Mouse (Mus musculus): Measurements from ENCODE around the gene Hoxa10.

Hoxa10 gene

DNA sequence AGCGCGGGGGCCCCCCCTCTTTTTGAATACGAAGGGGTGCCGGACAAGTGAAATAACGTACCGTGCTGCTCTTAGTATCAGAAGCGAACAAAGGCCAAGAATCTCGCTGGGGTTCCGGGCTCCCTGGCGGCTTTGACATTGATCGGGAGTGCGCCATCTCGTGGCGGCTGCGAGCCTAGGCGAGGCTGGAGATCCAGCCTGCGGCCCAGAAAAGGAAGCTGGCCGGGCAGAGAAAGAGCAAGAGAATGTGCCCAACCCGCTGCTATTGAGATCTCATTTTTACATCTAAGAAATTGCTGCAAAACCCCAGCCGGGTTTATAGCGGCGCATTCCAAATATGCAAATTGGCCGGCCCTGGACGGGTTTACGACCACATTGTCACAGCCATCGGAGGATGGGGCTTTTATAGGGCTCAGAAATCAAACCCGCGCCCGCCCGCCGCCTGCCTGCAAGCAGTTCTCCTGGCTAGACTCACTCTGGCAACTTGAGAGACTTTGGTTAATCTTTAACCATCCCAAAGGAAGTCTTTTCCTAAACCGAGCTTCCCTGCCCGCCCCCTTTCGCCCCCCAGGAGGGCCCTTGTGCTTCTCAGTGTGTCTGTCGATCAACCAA lies at the start of gene Hoxa10:
TSS of gene Hoxa10 (minus strand) at position 466 of the 612 bp plus-strand sequence.
- no peak for DNase-seq (ENCODE audit: low spot score in 2 of 2)

DNA sequence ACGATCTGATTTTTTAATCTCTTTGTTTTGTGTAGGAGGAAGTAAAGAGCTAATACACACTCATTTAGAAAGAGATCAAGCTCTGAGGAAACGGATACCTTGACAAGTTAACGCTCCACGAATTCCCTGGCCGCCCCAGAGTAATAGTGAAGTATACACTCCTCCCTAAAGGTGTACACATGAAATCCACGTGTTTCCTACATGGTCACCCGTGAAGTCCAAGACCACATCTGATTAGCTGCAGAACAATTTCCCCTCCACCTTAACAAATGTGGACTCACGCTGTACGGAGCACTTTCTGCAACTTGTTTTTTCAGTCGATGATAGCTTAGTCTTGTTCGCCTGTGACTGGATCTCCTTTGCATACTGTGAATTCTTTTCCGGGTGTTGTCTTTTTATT lies 49.5 kb upstream of the Hoxa10 start:
- no peak for DNase-seq (ENCODE audit: low spot score in 2 of 2)

DNA sequence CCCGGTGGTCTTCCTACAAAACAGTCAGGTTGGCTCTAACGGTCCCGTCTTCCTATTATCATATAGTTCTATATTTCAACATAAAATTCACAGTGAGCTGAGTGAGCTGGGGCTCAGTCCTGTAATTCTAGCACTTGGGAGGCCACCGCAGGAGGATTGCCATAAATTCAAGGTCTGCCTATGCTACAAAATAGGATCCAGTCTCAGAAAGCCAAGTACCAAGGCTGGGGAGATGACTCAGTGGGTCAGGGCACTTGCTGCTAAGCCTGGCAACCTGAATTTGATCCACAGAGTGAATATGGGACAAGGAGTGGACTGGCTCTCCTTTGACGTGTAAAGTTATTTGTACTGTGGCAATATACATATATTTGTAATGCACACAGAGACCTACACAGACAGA lies 43.2 kb upstream of the Hoxa10 start:
- no peak for DNase-seq (ENCODE audit: low spot score in 2 of 2)

DNA sequence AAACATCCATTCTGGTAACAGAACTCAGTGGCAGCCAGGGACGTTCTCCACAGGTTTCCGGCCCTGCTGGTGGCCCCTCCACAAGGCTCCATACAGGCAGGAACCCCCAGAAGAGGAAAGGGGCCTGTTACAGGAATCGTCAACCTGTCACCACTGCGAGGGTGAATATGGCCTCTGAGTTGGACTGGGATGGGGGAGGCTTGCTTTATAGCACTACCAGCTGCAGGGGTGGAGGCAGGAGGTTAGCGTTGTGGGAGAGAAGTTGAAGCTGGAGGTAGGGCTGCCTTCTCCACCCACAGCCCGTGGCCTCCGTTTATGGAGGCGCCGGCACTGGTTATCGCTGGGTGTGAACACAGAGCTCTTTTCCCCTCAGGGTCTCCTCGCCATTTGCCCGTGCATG lies 40.4 kb upstream of the Hoxa10 start:
- no peak for DNase-seq (ENCODE audit: low spot score in 2 of 2)

DNA sequence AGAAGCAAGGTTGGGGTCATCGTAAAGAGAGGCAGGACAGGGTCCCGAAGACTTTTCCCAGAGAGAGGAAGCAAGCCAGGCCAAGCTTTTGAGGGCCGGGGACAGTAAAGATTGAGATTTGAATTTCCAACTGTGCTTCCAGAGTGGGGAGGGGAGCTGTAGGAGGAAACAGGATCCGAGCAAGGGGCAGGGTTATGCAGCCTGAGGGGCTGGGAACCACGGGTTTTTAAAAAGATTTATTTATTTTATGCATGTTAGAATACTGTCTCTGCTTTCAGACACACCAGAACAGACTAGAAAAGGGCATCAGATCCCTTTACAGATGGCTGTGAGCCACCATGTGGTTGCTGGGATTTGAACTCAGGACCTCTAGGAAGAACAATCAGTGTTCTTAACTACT lies 36.3 kb upstream of the Hoxa10 start:
- no peak for DNase-seq (ENCODE audit: low spot score in 2 of 2)

DNA sequence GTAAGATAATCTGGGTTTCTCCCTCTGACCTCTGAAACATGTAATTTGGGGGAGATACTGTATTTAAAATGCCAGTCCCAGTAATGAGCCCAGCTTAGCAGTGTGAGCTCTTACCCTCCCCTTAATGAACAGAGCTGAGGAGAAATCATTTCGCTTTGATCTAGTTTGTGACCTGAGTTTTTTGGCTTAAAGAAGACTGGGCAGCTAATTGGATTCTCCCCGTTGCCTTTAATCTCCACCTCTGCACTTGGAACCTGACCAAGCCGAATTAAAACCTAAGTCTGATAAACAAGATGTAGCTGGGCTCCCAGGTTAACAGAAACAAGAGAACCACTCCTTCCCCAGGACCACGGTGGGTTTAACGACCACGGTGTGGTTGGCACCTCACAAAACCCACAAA lies 35.7 kb upstream of the Hoxa10 start:
- no peak for DNase-seq (ENCODE audit: low spot score in 2 of 2)

DNA sequence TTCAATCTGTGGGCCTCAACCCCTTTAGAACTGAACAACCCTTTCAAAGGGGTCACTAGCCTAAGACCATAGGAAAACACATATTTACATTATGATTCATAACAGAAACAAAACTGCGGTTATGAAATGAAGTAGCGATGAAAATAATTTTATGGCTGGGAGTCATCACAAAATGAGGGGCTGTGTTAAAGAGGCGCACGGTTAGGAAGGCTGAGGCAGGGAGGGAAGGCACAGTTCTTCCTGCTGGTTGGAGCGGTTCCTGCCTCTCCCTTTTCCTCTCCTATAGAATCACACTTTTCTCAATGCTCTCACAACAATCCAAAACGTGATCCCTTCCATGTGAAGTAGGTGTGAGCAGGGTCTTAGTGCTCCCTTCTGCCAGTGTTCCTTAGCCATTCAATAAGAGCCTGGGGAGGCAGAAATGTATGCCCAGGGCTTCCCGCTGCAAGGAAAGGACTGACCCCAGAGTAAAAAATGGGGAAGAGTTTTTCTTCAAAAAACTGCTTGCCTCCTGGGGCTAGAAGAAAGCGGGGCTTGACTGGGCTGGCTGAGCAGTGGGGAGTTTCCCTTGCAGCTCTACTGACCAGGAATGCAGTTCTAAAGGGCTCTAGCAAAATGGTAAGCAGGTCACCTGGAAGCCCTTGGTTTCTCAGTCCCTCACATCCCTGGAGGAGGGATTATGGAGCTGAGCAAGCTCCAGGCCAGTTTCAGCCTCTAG lies 35.1 kb upstream of the Hoxa10 start:
- DNase-seq (ENCODE audit: low spot score in 2 of 2): no peak

DNA sequence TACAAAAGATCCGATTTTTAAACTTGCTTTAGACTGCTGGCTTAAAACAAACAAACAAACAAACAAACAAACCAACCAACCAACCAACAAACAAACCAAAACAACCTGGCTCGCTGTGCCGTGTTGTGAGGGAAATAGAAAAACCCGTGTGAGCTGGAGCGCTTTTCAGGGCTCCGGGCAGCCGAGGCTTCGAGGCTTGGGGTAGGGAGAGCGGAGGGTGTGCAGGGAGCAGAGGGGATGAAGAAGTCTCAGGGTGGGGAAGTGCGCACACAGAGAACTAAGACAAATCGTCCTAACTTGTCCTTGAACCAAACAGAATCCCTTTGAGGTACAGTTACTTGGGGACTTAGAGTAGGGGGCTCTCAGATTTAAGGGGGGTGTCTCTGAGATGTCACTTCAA lies 33.9 kb upstream of the Hoxa10 start:
- DNase-seq (ENCODE audit: low spot score in 2 of 2): no peak

DNA sequence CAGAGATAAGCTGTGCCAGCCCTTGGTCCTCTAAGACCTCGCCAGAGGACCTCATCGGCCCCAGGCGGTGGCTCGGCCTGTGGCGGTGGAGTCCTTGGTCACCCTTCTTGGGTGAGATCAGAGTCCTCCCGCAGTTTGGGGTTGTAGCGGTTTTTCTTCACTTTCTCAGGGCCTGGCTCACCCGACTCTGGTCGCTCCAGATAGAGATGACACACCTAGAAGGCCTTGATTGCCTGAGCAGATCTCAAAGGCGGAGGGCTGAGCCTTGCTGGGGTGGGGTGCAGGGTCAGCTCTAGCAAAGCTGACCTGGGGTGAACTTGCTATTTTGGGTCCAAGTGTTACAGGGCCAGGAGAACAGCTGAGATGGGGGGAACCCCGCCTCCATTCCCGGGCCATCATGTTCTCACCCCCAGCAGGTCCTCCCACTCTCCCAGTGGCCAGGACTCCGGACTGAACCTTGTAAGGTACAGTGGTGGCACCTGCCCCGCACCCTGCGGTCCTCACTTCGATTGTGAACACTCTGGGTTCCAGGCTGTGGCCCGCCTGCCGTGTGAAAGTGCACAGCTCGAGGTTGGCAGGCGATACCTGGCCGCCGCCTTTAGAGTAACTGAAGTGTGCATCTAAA lies 33.1 kb upstream of the Hoxa10 start:
- no peak for DNase-seq (ENCODE audit: low spot score in 2 of 2)

DNA sequence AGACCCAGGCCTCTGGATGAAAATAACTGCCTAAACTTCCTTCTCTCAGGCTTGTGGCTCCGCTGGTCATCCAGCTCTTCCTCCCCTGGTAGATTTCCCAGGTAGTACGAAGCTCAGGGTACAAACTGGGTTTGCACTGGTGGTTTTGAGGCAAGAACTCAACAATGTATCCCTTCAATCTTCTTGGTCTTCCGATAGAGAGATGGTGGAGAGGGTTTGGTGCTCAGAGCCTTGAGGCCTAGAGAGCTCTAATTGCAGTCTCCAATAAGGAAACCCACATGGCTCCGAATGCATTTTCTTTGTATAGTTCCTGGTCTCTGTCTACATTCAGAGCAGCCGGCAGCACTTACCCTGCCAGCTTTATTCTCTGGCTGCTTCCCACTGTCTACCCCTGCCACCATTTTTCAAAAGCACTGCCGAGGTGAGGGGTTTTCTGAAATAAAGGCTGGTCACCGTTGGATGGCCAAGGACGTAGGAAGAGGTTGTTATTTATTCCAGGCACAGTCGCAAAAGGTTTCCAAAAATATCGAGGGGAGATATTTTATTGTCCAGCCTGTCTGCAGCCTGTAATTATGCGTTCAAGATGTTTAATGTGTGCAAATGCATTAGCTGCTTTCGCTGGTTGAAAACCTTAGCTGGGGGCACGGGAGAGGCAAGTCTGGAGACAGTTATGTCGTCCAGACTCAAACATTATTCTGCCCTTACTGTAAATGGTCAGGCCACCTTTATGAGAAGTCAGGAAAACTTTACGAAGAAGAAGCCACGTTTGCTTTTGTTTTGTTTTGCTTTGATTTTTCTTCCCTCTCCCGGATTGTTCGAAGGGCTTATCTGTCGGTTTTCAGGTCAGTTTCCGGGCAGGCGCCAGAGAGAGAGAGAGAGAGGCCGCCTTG lies 32.4 kb upstream of the Hoxa10 start:
- DNase-seq (ENCODE audit: low spot score in 2 of 2): no peak

DNA sequence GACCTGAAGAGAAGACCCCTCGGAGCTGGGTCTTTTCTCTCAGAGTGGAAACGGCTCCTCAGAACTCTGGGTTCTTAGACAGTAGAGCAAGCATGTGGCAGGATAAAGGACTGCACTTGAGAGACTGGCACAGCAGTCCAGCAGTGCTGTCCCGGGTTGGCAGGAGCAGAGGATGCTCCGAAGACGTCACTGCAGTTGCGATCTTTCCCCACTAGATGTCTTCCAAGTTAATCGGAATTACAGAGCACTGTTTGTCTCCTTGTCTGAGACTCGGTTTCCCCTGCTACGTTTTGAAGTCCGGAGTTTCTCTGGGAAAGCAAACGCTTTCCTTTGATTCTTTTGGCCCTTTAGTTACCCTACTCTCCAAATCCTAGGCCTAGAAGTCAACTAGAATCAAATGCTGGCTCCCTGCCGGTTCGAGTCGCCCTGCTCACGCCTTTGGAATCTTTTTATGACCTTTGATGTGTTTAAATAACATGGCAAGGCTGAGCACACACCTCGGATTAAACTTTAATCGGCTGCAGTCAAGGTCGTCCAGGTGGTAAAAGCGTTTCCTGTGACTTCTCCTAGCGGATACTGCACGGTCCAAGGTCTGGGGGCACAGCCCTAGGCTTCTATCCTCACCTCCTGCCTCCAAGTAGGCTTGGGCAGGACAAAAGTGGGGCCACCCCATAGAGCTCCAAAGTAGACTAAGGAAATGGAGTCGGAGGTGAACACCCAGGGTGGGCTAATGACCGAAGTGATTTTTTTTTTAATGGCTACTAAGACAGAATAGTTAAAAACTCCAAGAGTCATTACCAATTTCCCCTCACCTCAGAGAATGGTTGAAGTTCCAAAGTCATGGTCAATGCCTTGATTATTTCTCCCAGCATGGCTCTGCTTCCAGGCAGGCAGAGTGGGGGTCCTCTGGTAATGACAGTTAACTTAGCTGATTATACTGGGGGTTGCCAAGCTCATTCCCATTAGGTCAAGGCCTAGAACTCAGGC lies 30.1 kb upstream of the Hoxa10 start:
- peak in 1 of 2 experiments; percentile 44 for DNase-seq (ENCODE audit: low spot score in 2 of 2)

DNA sequence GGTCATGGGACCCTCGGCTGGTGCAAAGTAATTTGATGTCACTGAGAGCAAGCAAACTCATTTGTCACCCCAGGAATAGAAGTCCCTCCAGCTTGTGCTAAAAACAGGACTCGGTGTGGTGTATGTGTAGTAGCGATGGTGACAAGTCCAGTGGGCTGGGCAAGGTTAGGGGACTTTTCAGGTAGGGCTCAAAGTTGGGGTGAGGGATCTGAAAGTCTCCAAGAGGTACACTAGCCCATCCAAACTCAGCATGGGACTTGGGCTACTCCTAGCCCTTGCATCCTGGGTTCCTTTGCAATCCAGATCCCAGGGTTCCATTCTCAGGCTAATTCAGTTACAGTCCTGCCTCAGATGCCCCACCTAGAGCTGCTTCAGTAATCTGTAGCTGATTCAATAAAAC lies 28.1 kb upstream of the Hoxa10 start:
- DNase-seq (ENCODE audit: low spot score in 2 of 2): no peak

DNA sequence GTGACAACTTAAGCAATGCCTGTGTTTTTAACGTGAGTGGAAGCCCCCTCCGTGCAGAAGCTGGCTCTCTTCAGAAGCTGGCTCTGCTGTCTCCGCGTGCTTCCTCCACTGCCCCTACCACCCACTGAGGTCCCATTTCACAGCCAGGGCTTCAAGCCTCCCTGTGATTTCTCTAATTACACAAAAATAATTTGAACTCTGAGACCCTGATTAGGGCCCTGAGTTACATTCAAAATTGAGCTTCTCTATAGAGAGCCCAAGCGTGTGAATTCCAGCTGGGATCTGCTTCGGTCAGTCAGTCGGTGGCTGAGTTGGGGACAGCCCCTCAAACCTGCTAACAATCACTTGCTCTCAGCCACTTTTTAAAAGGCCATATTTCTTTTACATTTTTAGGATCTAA lies 27.7 kb upstream of the Hoxa10 start:
- DNase-seq (ENCODE audit: low spot score in 2 of 2): no peak

DNA sequence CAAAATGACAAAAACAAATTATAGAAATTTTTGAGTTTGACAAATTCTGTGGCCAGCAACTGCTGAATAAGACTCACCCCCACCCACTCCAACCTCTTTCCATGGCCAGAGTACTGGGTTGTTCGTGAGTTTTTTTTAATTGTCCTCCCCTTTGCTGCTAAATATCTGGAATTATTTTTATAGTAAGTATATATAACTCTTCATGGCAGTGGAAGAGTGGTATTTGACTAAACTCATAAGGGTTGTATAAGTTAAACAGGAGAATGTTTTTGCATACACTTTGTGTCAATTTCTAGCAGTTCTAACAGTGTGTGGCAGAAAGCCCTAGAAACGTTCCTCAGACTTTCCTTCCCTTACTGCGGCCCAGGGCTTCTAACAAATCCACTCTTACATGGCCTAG lies 27.0 kb upstream of the Hoxa10 start:
- DNase-seq (ENCODE audit: low spot score in 2 of 2): no peak

DNA sequence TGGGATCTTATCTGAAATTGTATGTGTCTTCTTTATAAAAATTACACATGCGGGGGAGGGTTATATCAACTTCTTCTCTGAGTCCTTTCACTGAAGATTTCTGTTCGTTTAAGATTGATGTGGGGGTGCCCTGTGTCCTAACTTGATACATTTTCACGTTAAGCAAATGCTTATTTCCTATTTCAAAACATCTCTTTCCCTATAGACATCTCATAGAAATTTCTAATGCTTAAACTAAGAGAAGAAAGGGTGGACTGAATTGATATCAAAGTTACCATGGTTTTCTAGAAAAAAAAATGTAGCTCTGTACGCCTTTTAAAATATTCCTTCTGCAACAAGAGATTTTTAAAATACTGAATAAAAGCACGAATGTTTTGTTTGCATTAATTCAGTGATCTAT lies 26.6 kb upstream of the Hoxa10 start:
- no peak for DNase-seq (ENCODE audit: low spot score in 2 of 2)

DNA sequence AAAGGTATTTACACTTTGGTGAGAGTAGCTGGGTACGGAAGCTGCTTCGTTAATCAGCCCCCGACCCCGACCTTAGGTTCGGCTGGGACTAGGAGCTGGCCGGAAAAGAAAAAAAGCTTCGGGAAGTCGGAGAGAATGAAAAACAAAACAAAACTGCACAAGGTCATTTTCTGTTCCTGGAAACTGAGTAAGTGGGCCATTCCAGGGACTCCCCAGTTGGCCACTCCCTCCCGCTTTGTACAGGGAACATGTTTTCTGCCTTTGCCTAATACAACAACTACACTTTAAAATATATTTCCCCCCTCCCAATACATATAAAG lies 26.0 kb upstream of the Hoxa10 start:
- DNase-seq (ENCODE audit: low spot score in 2 of 2): no peak

DNA sequence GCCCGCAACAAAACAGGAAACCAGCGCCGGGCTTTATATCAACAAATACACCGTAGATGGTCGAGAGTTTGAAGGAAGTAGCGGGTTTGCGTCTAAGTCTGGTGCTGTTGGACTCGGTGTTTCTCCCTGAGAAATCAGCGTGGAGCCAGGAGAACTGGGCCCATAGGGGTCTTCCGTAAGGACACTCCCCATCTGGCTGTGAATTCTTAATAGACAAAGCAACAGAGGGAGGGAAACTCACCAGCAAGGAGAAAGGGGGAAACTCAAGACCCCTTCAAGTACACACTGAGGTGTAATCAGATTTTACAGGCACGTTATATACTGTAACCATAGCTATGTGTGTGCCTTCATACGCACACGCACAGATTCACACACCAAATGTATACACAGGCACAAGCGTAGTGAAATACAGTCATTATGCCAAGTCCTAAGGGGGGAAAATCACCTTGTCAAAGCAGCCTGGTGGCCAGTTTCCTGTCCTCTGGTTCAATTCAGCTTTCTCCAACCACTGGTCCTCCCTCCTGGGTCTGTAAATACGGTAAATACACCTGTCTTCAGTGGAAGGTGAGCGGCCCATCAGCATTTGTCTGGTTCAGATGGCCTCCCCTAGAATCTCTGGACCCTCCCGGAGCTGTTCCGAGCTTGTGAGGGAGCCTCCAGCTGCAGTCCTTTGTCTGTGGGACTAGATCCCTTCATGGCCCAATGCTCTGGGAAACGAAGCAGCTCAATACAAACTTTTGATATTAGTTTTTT lies 25.4 kb upstream of the Hoxa10 start:
- no peak for DNase-seq (ENCODE audit: low spot score in 2 of 2)

DNA sequence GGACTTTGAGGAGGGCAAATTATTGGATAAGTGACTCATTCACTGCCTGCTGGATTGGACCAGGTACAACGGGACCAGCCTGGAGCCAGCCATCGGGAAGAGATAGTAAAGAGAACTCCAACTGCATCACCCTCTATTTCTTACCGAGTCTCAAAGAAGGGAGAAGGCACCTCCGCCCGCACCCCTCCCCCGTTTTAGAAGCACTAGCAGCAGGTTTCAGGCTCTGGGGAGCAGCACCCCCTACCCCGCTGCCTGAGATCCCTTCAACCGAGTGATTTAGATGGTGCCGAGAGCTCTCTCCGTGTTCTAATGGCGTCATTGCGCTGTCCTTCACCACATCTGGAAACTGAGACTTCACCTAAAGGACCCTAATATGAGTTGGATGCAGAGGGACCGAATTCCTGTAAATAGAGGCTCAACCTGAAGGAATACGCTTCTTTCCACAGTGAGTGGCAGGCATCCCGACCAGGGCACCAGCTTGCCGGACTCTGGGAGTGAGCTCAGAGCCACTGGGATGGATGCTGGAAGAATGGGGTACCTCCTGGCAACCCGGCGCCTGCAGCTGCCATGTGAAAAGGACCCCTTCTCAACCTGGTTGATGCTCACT lies 24.8 kb upstream of the Hoxa10 start:
- no peak for DNase-seq (ENCODE audit: low spot score in 2 of 2)

DNA sequence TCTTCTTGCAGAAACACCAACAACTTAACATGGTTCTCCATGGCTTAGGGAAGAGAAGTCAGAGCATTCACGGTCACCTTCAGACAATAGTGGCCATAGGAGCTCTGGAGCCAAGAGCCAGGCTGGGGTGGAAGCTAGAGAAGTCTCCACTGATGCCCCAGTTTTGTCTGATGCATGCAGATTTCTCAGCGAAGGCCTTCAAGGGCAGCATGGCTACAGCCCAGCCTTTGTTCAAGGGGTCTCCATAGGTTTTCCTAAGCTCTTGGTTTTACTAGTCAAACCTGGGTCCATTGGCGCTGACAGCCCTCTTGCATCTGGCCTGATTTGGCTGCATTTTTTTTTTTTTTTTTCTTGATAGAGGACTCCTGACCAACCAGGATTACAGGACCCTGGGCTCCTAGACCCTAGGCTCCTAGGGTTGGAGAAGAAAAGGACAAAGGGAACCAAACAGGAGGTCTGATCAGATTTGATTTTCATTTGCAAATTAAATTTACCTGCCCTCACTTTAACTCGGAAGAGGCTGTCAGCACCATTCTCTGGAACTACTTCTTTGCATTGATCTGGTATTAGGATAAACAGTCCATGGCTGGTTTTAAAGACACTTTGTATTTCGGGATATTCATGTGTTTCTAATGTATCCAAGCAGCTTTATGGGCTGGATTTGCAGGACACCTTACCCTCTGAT lies 23.6 kb upstream of the Hoxa10 start:
- no peak for DNase-seq (ENCODE audit: low spot score in 2 of 2)

DNA sequence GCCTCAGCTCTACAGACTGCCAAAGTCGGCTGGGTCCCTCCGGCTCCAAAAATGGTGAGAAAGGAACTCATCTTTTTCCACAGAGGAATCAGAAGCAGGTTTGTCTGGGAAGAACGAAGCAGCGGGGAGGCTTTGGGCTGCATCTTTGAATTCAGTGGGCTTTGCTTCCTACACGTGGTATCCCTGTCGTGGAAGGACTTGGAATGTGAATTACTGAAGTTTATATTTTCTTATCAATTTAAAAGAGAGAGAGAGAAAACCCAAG lies 22.6 kb upstream of the Hoxa10 start:
- DNase-seq (ENCODE audit: low spot score in 2 of 2): no peak

All from frontal cortex, postnatal 25 days (tissue).